Mouse (Mus musculus) neural tube, embryonic 15.5 days (tissue): ENCODE data around the gene Fbln1. TPM values are rescaled to one million over a fixed set of nuclear protein-coding genes. Genes with fewer than 3 reads are reported as not detected.

Experiments
- ATAC-seq: fragments of 200-750 bp; cut with Nextera tagmentation; 2 replicates; pipeline ENCODE4 v1.8.0; 2017; ENCODE audit warnings: mild to moderate bottlenecking, moderate TSS enrichment, moderate library complexity; ENCODE audit not compliant: low FRiP score
- H3K27ac ChIP-seq: fragments of 300-500 bp; sonication (generic); replicated peaks from 2 replicates; pipeline ENCODE4 v1.5.1; 2015; ENCODE audit warnings: mild to moderate bottlenecking, inconsistent platforms
- H3K27me3 ChIP-seq: fragments of 300-500 bp; sonication (generic); replicated peaks from 2 replicates; pipeline ENCODE4 v1.6.1; 2015; ENCODE audit warnings: inconsistent platforms
- H3K36me3 ChIP-seq: fragments of 300-500 bp; sonication (generic); 2 replicates; pipeline ENCODE4 v1.6.1; 2015; ENCODE audit warnings: inconsistent platforms
- H3K4me1 ChIP-seq: fragments of 300-500 bp; sonication (generic); 2 replicates; pipeline ENCODE4 v1.6.1; 2015; ENCODE audit warnings: inconsistent platforms
- H3K4me2 ChIP-seq: fragments of 300-500 bp; sonication (generic); 2 replicates; pipeline ENCODE4 v1.6.1; 2015; ENCODE audit warnings: inconsistent platforms, mild to moderate bottlenecking, moderate library complexity
- H3K4me3 ChIP-seq: fragments of 300-500 bp; sonication (generic); replicated peaks from 2 replicates; pipeline ENCODE4 v1.5.1; 2015; ENCODE audit warnings: mild to moderate bottlenecking, inconsistent platforms
- H3K9ac ChIP-seq: fragments of 300-500 bp; sonication (generic); replicated peaks from 2 replicates; pipeline ENCODE4 v1.6.1; 2015; ENCODE audit warnings: mild to moderate bottlenecking, inconsistent platforms
- H3K9me3 ChIP-seq: fragments of 300-500 bp; sonication (generic); replicated peaks from 2 replicates; pipeline ENCODE4 v1.6.1; 2016; ENCODE audit warnings: inconsistent platforms
- WGBS: fragments of 180-500 bp; shearing (Covaris S2); methylation state at CpG from one replicate; pipeline ENCODE4 v1.1.7; 2015; ENCODE audit warnings: mixed read lengths; 5-methylcytosine and 5-hydroxymethylcytosine counted together
- polyA plus RNA-seq: library from polyadenylated mRNA; unstranded; fragments of >200 nt; fragmentation: Nextera tagmentation; extraction: Ambion mirVana; gene quantifications from 2 replicates; pipeline ENCODE4 v1.2.1, GENCODE M21; 2015

The Fbln1 gene
- polyA plus RNA-seq, 1 experiment from 2014 or later, result 54.2 TPM

DNA sequence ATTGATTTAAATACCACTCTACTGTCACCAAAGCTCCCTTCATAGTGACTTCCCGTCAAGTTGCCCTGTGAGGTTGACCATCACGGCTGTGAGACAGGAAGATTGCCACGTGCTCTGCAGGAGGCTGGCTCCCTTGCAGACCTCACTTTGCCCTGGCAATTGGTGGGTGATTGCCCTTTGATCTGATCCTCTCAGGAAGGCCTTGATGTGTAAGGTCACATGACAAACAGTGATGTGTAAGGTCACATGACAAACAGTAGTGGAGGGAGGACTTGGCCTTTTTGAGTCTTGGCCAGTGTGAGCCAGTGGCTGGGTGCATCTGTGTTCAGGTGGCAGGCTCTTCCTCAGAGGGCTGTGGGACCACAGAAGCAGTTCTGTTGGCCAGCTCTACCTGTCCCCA, 22.8 kb downstream of the Fbln1 start:
- H3K27ac ChIP-seq, result no peak overlapping the region
- no peak overlapping the region for H3K4me2 ChIP-seq
- H3K9ac ChIP-seq, result no peak overlapping the region
- H3K9me3 ChIP-seq, result no peaks in the 10 kb centered on the region
- H3K36me3 ChIP-seq, result 0 out of 2 replicates have a peak, but pooled peaks cover 2% of the 10 kb centered on the region
- no peaks in the 10 kb centered on the region for H3K4me1 ChIP-seq
- WGBS, result 74% methylated on average over 3 of the region's 3 CpGs
- ATAC-seq, result no peak
- H3K4me3 ChIP-seq, result no peak overlapping the region
- H3K27me3 ChIP-seq, result no peaks in the 10 kb centered on the region

DNA sequence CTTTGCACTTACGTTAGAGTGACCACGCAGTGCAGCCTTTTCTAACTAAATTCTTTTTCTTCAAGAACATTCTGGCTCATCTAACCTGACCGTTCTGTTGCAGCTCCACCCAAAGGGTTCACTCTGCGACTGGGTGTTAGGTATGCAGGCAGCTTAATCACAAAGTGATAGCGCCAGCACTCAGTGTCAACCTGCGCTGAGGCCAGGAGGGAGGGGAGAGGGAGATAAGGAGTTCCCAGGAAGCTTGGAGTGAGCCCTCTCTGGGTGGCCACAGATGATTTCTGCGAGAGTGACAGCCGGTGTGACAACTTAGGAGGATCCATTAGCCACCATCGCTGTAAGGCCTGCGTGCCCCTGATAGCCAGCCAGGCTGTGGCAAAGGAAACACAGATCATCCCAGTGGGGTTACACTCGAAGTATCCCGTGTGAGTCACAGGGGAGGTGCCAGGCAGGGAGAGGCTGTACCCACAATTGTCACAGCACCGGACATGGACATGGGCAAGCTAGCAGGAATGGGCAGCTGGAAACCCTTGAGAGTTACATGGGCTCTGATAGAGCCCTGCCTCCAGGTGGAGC, 24.3 kb downstream of the Fbln1 start:
- ATAC-seq, result no peak
- WGBS, result 90% methylated on average over 13 of the region's 13 CpGs
- no peaks in the 10 kb centered on the region for H3K9me3 ChIP-seq
- no peaks in the 10 kb centered on the region for H3K27me3 ChIP-seq
- H3K4me1 ChIP-seq, result no peaks in the 10 kb centered on the region
- no peak overlapping the region for H3K27ac ChIP-seq
- H3K9ac ChIP-seq, result no peak overlapping the region
- 0 out of 2 replicates have a peak, but pooled peaks cover 2% of the 10 kb centered on the region for H3K36me3 ChIP-seq
- H3K4me2 ChIP-seq, result no peak overlapping the region
- H3K4me3 ChIP-seq, result no peak overlapping the region

DNA sequence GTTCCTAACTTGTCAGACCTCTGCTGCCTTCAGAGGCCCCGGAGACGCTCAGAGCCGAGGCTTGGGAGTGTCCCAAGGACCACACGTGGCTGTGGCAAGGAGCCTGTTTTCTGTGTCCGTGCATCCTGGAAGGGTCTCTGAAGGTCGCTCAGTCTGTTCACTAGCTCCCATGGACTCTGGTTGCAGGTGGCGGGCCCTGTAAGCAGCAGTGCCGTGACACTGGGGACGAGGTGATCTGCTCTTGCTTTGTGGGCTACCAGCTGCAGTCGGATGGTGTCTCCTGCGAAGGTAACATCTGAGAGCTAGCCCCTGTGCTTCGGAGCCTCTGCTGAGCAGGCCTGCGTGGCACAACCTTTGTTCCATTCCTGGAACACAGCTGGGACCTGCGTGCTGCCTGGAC, 24.9 kb downstream of the Fbln1 start:
- no peak overlapping the region for H3K4me3 ChIP-seq
- no peak overlapping the region for H3K9ac ChIP-seq
- no peaks in the 10 kb centered on the region for H3K4me1 ChIP-seq
- no peaks in the 10 kb centered on the region for H3K9me3 ChIP-seq
- WGBS, result 92% methylated on average over 14 of the region's 14 CpGs
- no peak for ATAC-seq
- no peak overlapping the region for H3K27ac ChIP-seq
- no peaks in the 10 kb centered on the region for H3K27me3 ChIP-seq
- 0 out of 2 replicates have a peak, but pooled peaks cover 2% of the 10 kb centered on the region for H3K36me3 ChIP-seq
- H3K4me2 ChIP-seq, result no peak overlapping the region

DNA sequence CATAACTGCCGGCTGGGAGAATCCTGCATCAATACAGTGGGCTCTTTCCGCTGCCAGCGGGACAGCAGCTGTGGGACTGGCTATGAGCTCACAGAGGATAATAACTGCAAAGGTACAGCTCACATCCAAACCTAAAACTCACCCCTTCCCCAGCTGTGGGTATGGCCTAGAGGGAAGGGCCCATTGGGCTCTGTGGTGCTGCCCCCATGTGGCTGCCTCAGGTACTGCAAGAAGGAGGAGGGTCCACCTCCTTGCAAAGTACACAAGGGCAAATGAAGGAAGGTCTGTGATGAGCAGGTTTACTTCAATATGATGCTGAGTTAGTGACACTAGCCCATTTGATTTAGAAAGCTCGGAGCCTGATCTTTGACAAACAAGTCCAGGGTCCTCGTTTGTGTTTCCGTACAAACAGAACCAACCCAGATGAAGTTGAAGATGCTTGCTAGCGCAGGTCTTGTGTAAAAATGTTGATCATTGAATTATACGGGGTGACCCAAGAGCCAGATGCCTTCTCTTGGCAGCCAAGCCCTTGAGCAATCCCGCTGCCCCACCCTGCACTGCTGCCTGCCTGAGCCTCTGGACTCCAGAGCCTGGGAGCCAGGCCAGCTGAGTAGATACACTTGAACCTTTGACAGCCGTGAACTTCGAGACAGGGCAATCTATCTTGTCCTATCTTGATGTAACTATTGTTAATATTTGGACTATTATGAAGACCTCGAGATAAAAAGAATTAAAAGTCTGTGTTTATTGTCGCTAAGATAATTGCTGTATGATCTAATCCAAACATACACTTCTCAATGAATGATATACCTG, 25.9 kb downstream of the Fbln1 start:
- H3K4me3 ChIP-seq, result no peak overlapping the region
- no peaks in the 10 kb centered on the region for H3K27me3 ChIP-seq
- WGBS, result 85% methylated on average over 13 of the region's 13 CpGs
- H3K36me3 ChIP-seq, result 0 out of 2 replicates have a peak, but pooled peaks cover 2% of the 10 kb centered on the region
- H3K4me2 ChIP-seq, result no peak overlapping the region
- no peak overlapping the region for H3K27ac ChIP-seq
- no peaks in the 10 kb centered on the region for H3K4me1 ChIP-seq
- ATAC-seq, result no peak
- no peaks in the 10 kb centered on the region for H3K9me3 ChIP-seq
- H3K9ac ChIP-seq, result no peak overlapping the region

DNA sequence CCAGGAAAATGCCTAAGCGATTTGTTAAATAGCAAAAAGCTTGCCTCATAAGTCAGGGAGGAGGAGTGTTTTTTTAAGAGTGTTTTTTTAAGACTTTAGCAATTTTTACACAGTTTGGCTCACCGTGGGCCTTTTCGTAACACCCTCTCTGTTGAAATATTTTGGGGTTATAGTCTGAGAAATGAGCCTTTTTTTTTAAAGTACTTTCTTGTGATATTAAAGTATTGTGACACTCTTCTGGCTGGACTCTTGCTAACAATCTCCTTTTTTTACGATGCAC, 26.4 kb downstream of the Fbln1 start:
- 95% methylated on average over 4 of the region's 4 CpGs for whole genome bisulfite sequencing
- ATAC-seq, result no peak

DNA sequence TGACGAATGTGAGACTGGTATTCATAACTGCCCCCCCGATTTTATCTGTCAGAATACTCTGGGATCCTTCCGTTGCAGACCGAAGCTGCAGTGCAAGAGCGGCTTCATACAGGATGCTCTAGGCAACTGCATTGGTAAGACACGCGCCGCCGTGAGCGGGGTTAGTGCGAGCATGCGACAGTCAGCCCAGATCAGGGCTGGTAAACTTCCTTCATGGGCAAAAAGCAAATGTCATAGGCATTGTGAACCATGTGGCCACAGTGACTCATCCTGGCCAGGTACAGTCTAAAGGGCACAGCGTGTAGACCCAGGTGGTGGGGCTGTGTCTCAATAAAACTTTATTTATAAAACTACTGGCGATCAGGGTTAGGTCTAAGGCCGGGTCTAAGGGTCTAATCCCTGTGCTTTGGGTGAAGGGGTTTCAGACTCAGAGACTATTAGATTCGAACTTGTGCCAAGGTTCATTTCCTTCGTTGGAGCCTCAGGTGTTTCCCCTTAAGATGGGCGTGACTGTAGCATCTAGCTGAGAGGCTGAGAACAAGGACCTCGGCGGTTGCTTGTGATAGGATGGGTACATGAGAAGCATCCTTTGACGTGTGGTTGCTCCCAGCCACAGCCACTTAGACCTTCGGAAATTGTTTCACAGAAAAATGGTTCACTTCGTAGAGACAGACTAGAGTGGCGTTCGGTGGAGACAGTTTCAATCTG, 26.9 kb downstream of the Fbln1 start:
- Histone ChIP-seq H3K9me3 (no peaks in the 10 kb centered on the region), H3K9ac (no peak overlapping the region), H3K36me3 (0 out of 2 replicates have a peak, but pooled peaks cover 2% of the 10 kb centered on the region), H3K4me1 (no peaks in the 10 kb centered on the region), H3K4me2 (no peak overlapping the region), H3K4me3 (no peak overlapping the region), H3K27me3 (no peaks in the 10 kb centered on the region), H3K27ac (no peak overlapping the region)
- WGBS, result 95% methylated on average over 25 of the region's 25 CpGs
- ATAC-seq, result no peak

More for the DNA sequence above, 26.4 kb downstream of the Fbln1 start:
- Histone ChIP-seq H3K4me1 (no peaks in the 10 kb centered on the region), H3K9ac (no peak overlapping the region), H3K4me2 (no peak overlapping the region), H3K4me3 (no peak overlapping the region), H3K36me3 (0 out of 2 replicates have a peak, but pooled peaks cover 2% of the 10 kb centered on the region), H3K27me3 (no peaks in the 10 kb centered on the region), H3K27ac (no peak overlapping the region), H3K9me3 (no peaks in the 10 kb centered on the region)

DNA sequence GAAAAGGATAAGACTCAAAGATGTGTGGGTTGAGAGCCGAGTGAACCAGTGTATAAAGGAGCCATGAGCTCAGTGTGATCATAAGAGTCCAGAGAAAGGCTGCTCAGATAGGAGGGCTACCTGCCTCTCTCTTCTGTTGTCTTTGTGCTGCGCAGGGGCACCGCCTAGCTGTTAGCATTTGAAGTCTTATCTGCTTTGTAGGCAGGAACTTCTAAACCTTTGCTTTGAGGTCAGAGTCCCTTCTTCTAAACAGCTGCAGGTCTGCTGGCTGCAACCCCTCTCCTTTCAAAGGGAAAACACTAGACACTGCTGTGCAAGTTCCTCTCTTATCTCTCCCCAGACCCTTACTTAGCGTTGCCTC, 27.5 kb downstream of the Fbln1 start:
- Histone ChIP-seq H3K4me2 (no peak overlapping the region), H3K27me3 (no peaks in the 10 kb centered on the region), H3K4me1 (no peaks in the 10 kb centered on the region), H3K9ac (no peak overlapping the region), H3K9me3 (no peaks in the 10 kb centered on the region), H3K27ac (no peak overlapping the region), H3K4me3 (no peak overlapping the region), H3K36me3 (0 out of 2 replicates have a peak, but pooled peaks cover 2% of the 10 kb centered on the region)
- WGBS, result 90% methylated on average over 4 of the region's 4 CpGs
- no peak for ATAC-seq

DNA sequence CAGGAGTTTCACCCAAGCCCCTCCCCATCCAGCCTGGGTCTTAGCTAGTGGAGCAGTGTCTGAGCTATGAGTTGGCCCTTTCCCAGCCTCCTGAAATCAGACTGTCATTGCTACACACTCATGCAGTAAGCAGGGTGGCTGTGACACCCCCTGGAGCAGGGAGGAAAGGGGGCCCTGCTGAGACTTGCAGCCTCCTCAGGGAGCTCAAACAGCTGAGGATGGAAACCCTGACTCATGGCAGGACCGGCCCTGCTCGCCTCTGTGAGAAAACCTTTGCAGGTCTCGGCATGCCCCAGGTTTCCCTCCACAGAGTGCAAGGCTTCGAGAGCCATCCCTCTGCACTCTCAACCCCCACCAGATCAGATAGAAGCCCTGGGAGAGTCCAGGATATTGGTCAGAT, 27.9 kb downstream of the Fbln1 start:
- Histone ChIP-seq H3K4me2 (no peak overlapping the region), H3K9ac (no peak overlapping the region), H3K4me1 (no peaks in the 10 kb centered on the region), H3K4me3 (no peak overlapping the region), H3K9me3 (no peaks in the 10 kb centered on the region), H3K36me3 (0 out of 2 replicates have a peak, but pooled peaks cover 2% of the 10 kb centered on the region), H3K27ac (no peak overlapping the region), H3K27me3 (no peaks in the 10 kb centered on the region)
- WGBS, result 87% methylated on average over 4 of the region's 4 CpGs
- ATAC-seq, result no peak

DNA sequence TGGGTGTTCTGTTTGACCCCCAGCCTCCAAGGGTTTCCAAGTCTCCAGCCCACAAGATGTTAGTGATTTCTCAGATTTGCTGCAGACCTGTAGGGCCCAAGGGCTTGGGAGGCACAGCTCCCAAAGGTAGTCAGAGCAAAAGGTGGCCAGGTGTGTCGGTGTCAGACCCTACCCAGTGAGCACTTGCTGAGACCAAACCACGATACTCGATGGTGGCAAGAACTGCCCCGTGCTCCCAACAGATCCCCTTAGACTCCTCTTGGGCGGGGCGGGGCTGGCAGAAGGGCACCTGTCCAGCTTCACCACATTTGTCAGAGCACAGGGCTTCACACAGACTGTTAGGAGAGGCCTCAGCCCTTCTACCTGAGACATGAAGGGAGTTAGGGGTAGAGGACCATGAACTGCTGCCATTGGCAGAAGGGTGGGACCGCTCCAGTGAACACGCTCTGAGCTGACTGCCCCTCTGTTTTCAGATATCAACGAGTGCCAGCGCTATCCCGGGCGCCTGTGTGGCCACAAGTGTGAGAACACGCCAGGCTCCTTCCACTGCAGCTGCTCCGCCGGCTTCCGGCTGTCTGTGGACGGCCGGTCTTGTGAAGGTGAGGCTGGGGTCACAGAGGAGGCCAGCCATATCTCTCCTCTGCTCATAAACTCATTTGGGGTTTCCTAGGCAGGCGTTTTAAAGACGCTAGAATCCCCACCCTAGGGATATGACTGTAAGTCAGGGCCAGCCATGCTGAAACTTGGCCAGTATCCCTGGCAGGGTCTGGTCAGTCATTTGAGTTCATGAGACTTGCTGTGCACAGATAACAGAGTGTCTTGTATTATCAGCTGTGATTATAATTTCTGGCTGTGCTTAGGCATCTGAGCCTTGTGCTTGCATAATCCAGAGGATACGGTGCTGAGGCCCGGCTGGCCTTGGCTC, 33.3 kb downstream of the Fbln1 start:
- H3K9ac ChIP-seq, result no peak overlapping the region
- no peaks in the 10 kb centered on the region for H3K9me3 ChIP-seq
- H3K27me3 ChIP-seq, result no peaks in the 10 kb centered on the region
- 0 out of 2 replicates have a peak, but pooled peaks cover 4% of the 10 kb centered on the region for H3K36me3 ChIP-seq
- no peak overlapping the region for H3K4me2 ChIP-seq
- H3K4me3 ChIP-seq, result no peak overlapping the region
- no peak for ATAC-seq
- H3K27ac ChIP-seq, result no peak overlapping the region
- no peaks in the 10 kb centered on the region for H3K4me1 ChIP-seq
- WGBS, result 89% methylated on average over 22 of the region's 22 CpGs

DNA sequence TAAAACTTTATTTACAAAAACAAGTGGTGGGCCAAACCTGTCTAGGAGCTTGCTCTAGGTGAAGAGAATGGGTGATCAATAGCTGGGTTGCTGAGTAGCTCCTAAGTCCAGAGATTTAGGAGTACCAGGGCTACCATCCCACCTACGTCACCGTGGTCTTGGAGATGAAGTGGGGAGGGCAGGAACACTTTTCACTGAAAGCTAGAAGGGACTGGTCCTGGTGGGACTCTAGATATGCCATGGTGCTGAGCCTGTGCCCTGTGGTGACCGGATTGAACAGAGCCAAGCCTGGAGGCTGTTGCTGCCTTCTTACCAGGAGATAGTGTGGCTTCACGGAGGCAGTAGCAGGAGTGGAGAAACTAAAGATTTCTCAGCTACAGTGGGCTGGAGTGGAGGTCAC, 34.3 kb downstream of the Fbln1 start:
- Histone ChIP-seq H3K36me3 (0 out of 2 replicates have a peak, but pooled peaks cover 4% of the 10 kb centered on the region), H3K9ac (no peak overlapping the region), H3K9me3 (no peaks in the 10 kb centered on the region), H3K4me2 (no peak overlapping the region), H3K27ac (no peak overlapping the region), H3K4me3 (no peak overlapping the region), H3K4me1 (no peaks in the 10 kb centered on the region), H3K27me3 (no peaks in the 10 kb centered on the region)
- WGBS, result 98% methylated on average over 4 of the region's 4 CpGs
- no peak for ATAC-seq

DNA sequence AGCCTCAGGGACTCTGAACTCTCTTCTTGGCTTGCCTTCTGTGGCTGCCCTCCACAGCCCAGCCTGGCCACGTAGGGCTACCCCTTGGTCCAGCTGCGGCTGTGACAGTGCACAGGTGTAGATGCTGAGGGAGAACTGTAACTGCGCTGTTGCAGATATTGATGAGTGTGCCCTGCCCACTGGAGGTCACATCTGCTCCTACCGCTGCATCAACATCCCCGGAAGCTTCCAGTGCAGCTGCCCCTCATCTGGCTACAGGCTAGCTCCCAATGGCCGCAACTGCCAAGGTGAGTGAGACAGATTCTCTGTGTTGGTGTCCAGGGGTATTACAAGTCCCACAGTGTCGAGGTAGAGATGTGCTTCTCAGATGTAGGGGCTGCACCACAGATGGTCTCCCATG, 36.1 kb downstream of the Fbln1 start:
- 93% methylated on average over 7 of the region's 7 CpGs for WGBS
- no peak overlapping the region for H3K9ac ChIP-seq

More for the DNA sequence above, 36.1 kb downstream of the Fbln1 start:
- Histone ChIP-seq H3K4me3 (no peak overlapping the region), H3K4me2 (no peak overlapping the region), H3K27me3 (no peaks in the 10 kb centered on the region), H3K36me3 (0 out of 2 replicates have a peak, but pooled peaks cover 4% of the 10 kb centered on the region), H3K9me3 (no peaks in the 10 kb centered on the region), H3K4me1 (no peaks in the 10 kb centered on the region), H3K27ac (no peak overlapping the region)
- ATAC-seq, result no peak
